Mouse (Mus musculus) forebrain, embryonic 15.5 days (tissue): ENCODE results near the gene Neo1. TPM values are rescaled to one million over a fixed set of nuclear protein-coding genes. Genes with fewer than 3 reads are reported as not detected.

Source experiments
- ATAC-seq: fragments of 200-750 bp; cut with Nextera tagmentation; replicated peaks from 2 replicates; pipeline ENCODE4 v1.8.0; 2017; ENCODE audit warnings: mild to moderate bottlenecking, moderate TSS enrichment, moderate library complexity
- H3K27ac ChIP-seq: fragments of 300-500 bp; sonication (generic); replicated peaks from 2 replicates; pipeline ENCODE4 v1.5.1; 2015; ENCODE audit warnings: mild to moderate bottlenecking, inconsistent platforms
- H3K27me3 ChIP-seq: fragments of 300-500 bp; sonication (generic); 2 replicates; pipeline ENCODE4 v1.6.1; 2015; ENCODE audit warnings: inconsistent platforms
- H3K36me3 ChIP-seq: fragments of 300-500 bp; sonication (generic); 2 replicates; pipeline ENCODE4 v1.6.1; 2015; ENCODE audit warnings: mild to moderate bottlenecking, inconsistent platforms
- H3K4me1 ChIP-seq: fragments of 300-500 bp; sonication (generic); 2 replicates; pipeline ENCODE4 v1.6.1; 2015; ENCODE audit warnings: inconsistent platforms
- H3K4me2 ChIP-seq: fragments of 300-500 bp; sonication (generic); replicated peaks from 2 replicates; pipeline ENCODE4 v1.6.1; 2015; ENCODE audit warnings: mild to moderate bottlenecking, inconsistent platforms
- H3K4me3 ChIP-seq: fragments of 300-500 bp; sonication (generic); 2 replicates; pipeline ENCODE4 v1.5.1; 2015; ENCODE audit warnings: mild to moderate bottlenecking, inconsistent platforms
- H3K9ac ChIP-seq: fragments of 300-500 bp; sonication (generic); replicated peaks from 2 replicates; pipeline ENCODE4 v1.6.1; 2015; ENCODE audit warnings: mild to moderate bottlenecking, inconsistent platforms
- H3K9me3 ChIP-seq: fragments of 300-500 bp; sonication (generic); 2 replicates; pipeline ENCODE4 v1.6.1; 2016; ENCODE audit warnings: inconsistent platforms
- WGBS: fragments of 180-500 bp; shearing (Covaris S2); methylation state at CpG from one replicate; pipeline ENCODE4 v1.1.7; 2015; ENCODE audit warnings: mixed read lengths; 5-methylcytosine and 5-hydroxymethylcytosine counted together
- polyA plus RNA-seq: library from polyadenylated mRNA; unstranded; fragments of >200 nt; fragmentation: Nextera tagmentation; extraction: Ambion mirVana; gene quantifications from 2 replicates; pipeline ENCODE4 v1.2.1, GENCODE M21; 2015

Gene Neo1
- polyA plus RNA-seq, 1 experiment from 2014 or later, result 59.7 TPM

DNA sequence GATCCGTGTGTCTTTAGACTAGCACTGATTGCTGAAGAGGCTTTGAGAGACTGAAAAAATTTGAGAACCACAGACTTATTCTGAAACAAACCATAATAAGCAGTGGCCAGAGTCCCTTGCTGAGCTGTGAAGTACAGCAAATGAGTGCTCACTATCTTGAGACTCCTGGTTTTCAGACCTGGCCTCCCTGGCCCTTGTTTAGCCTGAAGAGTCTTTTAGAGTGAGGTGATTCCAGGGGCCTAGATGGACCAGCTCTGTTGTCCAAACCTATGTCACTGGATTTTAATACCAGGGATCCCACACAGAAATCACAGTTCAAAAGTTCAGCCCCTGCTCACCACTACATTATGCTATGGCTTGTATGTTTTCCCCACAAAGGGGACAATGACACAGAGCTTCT lies 156.4 kb downstream of the Neo1 start:
- Histone ChIP-seq H3K27me3 (no peaks in the 10 kb centered on the region), H3K27ac (no peak overlapping the region), H3K9ac (no peak overlapping the region), H3K4me3 (no peak overlapping the region), H3K4me2 (no peak overlapping the region), H3K9me3 (no peaks in the 10 kb centered on the region), H3K36me3 (peaks cover 67% of the 10 kb centered on the region), H3K4me1 (no peaks in the 10 kb centered on the region)
- no peak for ATAC-seq
- 80% methylated on average over 1 of the region's 1 CpGs for WGBS

DNA sequence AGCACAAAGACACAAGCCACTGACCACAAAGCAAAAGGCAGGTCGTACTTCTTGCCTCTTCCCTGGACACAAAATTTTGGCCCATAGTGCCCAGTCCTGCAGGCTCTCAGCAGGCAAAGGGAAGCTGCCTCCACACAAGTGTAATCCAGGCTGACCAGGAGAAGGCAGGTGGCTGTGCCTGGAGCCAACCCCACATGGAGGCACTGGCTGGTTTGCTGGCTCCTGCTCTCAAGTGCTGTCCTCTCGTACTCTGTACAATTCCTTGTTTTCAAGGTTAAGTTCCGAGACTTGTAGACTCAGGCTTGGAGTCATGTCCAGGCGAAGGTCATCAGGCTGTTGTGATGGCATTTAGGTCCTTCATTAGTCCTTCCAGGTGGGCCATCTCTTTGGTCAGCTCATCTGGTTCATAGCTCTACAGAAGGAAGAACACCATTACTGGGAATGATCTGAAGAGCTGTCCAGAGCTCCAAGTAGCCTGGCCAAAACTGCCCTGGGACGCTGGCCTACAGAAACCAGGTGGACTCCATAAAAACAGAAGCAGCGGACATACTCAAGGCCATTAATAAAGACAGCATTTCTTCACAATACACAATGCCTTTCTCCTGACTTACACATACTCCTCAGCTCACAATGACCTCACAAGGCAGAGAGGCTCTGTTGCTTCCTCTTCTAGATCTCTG lies 159.2 kb downstream of the Neo1 start:
- no peak for ATAC-seq
- Histone ChIP-seq H3K4me3 (no peak overlapping the region), H3K9me3 (no peaks in the 10 kb centered on the region), H3K27me3 (no peaks in the 10 kb centered on the region), H3K4me2 (no peak overlapping the region), H3K9ac (no peak overlapping the region), H3K27ac (no peak overlapping the region), H3K36me3 (peaks cover 54% of the 10 kb centered on the region), H3K4me1 (no peaks in the 10 kb centered on the region)
- WGBS, result 95% methylated on average over 6 of the region's 6 CpGs

DNA sequence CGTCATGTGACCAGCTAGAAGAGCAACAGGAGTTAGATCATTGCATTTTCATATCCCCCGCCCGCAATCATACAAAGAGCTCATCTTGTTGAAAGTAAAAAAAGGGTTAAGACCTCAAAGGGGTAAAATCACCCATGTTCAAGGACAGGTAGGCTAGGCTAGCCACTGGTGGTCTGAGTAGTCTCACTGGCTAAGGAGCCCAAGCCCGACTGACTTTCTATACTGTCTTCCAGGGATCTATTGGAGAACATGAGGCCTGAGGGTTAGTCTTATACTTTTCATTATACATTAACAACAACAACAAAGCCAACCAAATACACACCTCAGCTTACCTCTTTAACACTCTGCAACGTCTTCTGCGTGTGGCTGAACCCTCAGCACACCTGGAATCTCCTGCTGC lies 160.8 kb downstream of the Neo1 start:
- no peak overlapping the region for H3K9ac ChIP-seq
- H3K36me3 ChIP-seq, result peaks cover 45% of the 10 kb centered on the region
- no peak overlapping the region for H3K4me2 ChIP-seq
- H3K4me1 ChIP-seq, result no peaks in the 10 kb centered on the region
- no peak overlapping the region for H3K27ac ChIP-seq
- ATAC-seq, result no peak
- H3K9me3 ChIP-seq, result no peaks in the 10 kb centered on the region
- H3K27me3 ChIP-seq, result no peaks in the 10 kb centered on the region
- 95% methylated on average over 6 of the region's 6 CpGs for WGBS
- no peak overlapping the region for H3K4me3 ChIP-seq

DNA sequence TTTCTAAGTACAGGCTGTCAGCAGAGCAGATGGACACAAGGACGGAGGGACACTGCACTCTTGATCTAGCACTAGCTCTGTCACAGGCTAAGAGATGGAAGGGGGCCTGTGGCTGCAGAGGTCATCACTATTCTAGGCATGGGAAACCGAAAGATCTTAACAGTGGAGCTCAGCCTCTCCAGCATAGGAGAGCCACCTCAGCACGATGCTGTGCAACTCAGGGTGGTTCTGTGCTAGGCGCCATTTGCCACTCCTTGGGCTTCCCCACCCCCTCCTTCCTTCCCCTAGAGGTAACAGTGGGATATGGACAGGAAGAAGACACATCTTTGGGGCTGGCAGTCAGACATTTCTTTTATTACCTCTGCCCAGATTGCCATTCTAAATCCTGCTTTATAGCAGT lies 161.9 kb downstream of the Neo1 start:
- Histone ChIP-seq H3K4me1 (no peaks in the 10 kb centered on the region), H3K4me3 (no peak overlapping the region), H3K27ac (no peak overlapping the region), H3K9ac (no peak overlapping the region), H3K9me3 (no peaks in the 10 kb centered on the region), H3K27me3 (no peaks in the 10 kb centered on the region), H3K36me3 (peaks cover 36% of the 10 kb centered on the region), H3K4me2 (no peak overlapping the region)
- no peak for ATAC-seq
- WGBS, result 86% methylated on average over 4 of the region's 4 CpGs

DNA sequence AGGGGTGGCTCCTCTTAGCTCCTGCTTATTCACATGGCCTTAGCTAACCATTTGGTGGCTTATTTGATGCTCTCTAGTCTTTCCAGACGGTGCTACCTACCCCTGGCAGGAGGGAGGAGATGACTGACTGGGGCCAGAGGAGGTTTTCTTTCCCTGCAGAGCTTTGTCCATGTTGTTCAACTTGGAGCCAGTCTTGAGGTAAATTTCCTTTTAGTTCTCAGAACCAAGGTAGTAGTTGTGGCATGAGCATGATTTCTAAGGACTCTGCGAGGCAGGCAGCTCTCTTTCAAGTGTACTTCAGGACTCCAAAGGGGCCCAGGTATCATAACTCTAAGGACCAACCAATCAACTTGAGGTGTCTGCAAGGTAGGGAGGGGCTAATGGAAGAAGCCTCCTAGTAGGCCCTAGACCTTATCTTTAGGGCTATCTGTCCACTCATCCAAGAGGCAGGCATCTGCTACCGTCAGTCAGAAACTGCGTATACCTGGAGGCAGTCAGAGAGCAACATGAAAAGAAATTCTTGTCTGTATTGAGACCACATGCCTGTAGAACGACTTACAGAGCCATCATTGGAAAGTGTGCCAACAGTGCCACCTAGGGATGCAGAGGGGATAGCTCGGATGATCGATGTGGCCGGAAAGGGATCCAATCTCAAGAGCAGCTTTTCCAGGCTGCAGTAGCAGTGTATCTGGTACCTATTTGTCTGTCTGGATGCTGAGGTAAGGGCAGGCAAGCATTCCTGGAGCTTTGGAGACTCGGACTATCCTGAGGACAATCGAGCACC lies 162.5 kb downstream of the Neo1 start:
- Histone ChIP-seq H3K4me1 (no peaks in the 10 kb centered on the region), H3K27me3 (no peaks in the 10 kb centered on the region), H3K9me3 (no peaks in the 10 kb centered on the region), H3K36me3 (peaks cover 33% of the 10 kb centered on the region), H3K4me2 (no peak overlapping the region), H3K9ac (no peak overlapping the region), H3K27ac (no peak overlapping the region), H3K4me3 (no peak overlapping the region)
- ATAC-seq, result no peak; the same call in 1 of the 2 replicates
- 52% methylated on average over 10 of the region's 10 CpGs for WGBS

DNA sequence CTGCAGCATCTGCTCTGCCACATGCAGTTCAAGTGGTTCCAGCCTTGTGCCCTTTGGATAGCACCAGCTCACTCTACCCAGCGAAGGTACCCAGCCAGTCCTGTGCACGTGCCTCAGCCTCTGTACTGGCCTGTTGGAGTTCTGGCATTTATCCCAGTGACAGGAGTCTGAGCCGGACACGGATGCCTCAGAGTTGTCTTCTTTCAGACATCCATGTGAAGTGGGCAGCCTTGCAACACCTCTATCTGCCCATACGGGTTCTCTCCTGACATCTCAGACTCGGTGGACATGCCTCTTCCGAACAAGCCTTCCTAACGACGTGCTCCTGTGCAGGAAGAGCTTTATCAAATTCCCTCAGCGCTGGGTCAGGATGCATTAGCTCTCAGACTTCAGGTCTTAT lies 165.1 kb downstream of the Neo1 start:
- Histone ChIP-seq H3K4me3 (no peak overlapping the region), H3K9ac (no peak overlapping the region), H3K4me1 (no peaks in the 10 kb centered on the region), H3K9me3 (no peaks in the 10 kb centered on the region), H3K27me3 (no peaks in the 10 kb centered on the region), H3K36me3 (peaks cover 11% of the 10 kb centered on the region), H3K4me2 (no peak overlapping the region), H3K27ac (no peak overlapping the region)
- whole genome bisulfite sequencing, result 82% methylated on average over 10 of the region's 10 CpGs
- no peak for ATAC-seq

DNA sequence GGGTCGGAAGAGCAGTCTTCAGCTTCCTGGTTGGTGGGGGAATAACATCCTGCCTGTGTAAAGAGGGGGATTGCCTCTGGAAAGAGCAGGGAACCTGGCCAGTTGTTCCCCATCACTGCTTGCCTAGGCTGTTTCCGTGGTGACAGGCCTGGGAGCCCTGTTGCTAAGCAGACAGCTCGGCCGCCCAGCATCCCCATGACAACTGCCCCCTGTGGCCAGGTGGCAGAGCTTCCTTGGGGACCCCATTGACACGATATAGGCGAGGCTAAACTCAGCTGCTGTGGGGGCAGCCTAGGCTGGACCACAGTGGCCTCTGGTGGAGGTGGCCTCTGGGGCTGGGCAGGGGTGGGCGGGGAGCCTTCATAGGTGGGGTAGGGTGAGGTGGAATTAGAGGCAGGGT lies 172.4 kb downstream of the Neo1 start:
- H3K4me2 ChIP-seq, result no peak overlapping the region
- H3K27ac ChIP-seq, result no peak overlapping the region
- WGBS, result 19% methylated on average over 7 of the region's 7 CpGs
- no peaks in the 10 kb centered on the region for H3K9me3 ChIP-seq
- H3K27me3 ChIP-seq, result no peaks in the 10 kb centered on the region
- H3K4me1 ChIP-seq, result peaks cover 6% of the 10 kb centered on the region
- peaks cover 1% of the 10 kb centered on the region; the same call in 1 of the 2 replicates for H3K36me3 ChIP-seq
- ATAC-seq, result 0 out of 2 replicates have a peak, but pooled peaks have one; percentile 23
- no peak overlapping the region for H3K9ac ChIP-seq
- H3K4me3 ChIP-seq, result no peak overlapping the region

DNA sequence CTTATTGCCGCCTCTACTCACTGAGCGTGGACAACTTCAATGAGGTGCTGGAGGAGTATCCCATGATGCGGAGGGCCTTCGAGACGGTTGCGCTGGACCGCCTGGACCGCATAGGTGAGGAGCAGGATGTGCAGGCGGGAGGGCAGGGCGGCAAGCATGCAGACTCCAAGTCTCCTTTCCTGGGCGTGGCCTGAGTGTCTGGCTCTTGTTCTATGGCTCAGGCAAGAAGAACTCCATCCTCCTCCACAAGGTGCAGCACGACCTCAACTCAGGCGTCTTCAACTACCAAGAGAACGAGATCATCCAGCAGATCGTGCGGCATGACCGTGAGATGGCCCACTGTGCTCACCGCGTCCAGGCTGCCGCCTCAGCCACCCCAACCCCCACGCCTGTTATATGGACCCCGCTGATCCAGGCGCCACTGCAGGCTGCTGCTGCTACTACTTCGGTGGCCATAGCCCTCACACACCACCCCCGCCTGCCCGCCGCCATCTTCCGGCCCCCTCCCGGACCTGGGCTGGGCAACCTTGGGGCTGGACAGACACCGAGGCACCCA lies 177.1 kb downstream of the Neo1 start:
- Histone ChIP-seq H3K36me3 (peaks cover 6% of the 10 kb centered on the region; the same call in 1 of the 2 replicates), H3K9me3 (no peaks in the 10 kb centered on the region), H3K4me2 (peak overlapping the region; percentile 22; the same call in 1 of the 2 replicates), H3K27ac (no peak overlapping the region), H3K27me3 (no peaks in the 10 kb centered on the region), H3K4me3 (no peak overlapping the region), H3K9ac (no peak overlapping the region), H3K4me1 (peaks cover 6% of the 10 kb centered on the region)
- WGBS, result 38% methylated on average over 30 of the region's 30 CpGs
- ATAC-seq, result no peak

DNA sequence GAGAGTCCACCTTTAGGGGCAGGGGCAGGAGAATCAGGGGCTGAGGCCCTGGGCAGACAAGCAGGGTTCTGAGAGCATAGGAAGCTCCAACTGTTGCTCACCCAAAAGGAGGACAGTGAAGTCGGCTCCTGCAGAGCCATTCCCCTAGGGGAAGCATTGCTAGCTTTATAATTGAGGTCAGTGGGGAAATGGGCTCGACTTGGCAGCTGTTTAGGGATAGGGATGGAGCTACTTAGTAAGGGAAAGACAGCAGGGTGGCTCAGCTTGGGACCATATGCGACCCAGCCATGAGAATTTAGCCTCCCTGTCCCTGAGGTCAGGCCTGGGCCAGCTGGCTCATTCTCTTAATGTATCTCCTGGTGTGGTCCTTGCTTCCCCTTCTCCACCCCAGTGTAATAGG lies 181.3 kb downstream of the Neo1 start:
- Histone ChIP-seq H3K36me3 (peaks cover 6% of the 10 kb centered on the region; the same call in 1 of the 2 replicates), H3K4me3 (no peak overlapping the region), H3K4me2 (no peak overlapping the region), H3K9ac (no peak overlapping the region), H3K27me3 (no peaks in the 10 kb centered on the region), H3K27ac (no peak overlapping the region), H3K9me3 (no peaks in the 10 kb centered on the region), H3K4me1 (peaks cover 3% of the 10 kb centered on the region; the same call in 1 of the 2 replicates)
- ATAC-seq, result no peak
- WGBS, result 61% methylated on average over 3 of the region's 3 CpGs

DNA sequence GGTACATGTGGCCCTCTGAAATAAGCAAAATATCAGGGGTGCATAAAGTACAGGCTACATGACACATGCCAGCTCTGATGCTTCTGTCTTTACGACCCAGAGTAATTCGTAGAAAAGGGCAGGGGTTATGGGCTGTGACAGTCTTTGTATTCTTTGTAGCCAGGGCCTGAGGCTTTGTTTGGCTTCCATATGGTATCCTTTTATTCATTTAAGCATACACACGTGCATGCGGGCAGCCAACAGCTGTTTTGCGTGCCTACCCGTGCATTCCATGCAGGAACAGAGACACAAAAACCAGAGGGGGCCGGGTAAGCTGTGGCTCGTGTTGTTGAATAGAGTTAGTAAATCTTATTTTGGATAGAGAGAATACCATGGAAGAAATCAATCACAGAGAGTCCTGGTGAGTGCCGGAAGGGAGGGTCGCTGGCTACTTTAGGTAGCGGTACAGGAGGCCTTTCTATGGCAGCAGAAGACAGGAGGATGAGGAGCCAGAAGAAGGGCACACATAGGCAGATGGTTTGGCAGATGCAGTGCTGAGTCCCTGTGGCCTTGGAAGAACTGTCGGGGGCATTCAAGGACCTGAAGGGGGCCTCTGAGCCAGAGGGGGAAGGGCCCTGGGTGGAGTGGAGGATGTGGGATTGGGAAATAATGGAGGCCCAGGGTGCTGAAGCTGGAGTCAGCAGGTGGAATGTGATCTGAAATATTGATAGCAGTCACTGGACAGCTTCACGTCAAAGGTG lies 186.5 kb downstream of the Neo1 start:
- Histone ChIP-seq H3K9ac (no peak overlapping the region), H3K4me2 (no peak overlapping the region), H3K27ac (no peak overlapping the region), H3K36me3 (no peaks in the 10 kb centered on the region), H3K27me3 (no peaks in the 10 kb centered on the region), H3K4me1 (peaks cover 7% of the 10 kb centered on the region; the same call in 1 of the 2 replicates), H3K4me3 (no peak overlapping the region), H3K9me3 (no peaks in the 10 kb centered on the region)
- WGBS, result 31% methylated on average over 13 of the region's 13 CpGs
- ATAC-seq, result no peak

DNA sequence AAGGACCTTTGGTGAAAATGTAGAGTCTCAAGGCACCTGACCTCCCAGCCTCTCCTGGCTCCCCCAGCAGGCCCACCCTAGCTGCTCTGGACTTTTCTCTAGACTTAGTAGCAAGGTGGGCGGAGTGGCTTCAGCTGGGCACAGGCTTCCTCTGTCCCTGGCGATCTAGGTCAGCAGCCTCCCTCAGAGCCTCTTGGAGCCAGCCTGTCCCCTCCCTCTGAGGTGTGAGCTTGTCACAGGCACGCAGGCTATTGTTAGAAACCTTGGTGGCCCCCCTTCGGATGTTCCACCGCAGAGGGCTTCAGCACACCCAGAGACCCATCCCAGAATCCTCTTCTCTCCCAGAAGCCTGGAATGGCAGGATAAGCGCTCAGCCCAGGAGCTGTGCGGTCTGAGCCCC lies 188.6 kb downstream of the Neo1 start:
- Histone ChIP-seq H3K36me3 (no peaks in the 10 kb centered on the region), H3K4me2 (no peak overlapping the region), H3K4me1 (peaks cover 7% of the 10 kb centered on the region; the same call in 1 of the 2 replicates), H3K27me3 (no peaks in the 10 kb centered on the region), H3K27ac (no peak overlapping the region), H3K9me3 (no peaks in the 10 kb centered on the region), H3K4me3 (no peak overlapping the region), H3K9ac (no peak overlapping the region)
- no peak for ATAC-seq
- WGBS, result 76% methylated on average over 7 of the region's 7 CpGs

DNA sequence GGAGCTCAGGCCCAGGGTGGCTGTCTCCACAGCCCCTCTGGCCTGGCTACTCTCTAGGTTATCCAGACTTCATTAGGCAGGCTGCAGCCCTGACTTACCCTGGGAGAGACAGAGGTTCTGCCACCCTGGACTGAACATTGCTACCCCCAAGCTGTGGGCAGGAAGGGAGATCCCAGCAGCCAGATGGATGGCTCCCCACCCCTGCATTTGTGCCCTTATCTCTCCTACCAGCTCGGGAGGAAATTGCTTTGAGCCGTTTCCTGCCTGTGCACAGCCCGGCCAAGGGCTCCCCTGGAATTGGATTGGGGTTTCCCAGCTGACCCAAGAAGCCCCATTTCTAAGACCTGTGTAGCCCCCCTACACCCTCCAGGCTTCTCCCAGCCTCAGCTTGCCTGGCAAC lies 189.2 kb downstream of the Neo1 start:
- Histone ChIP-seq H3K9ac (no peak overlapping the region), H3K27ac (no peak overlapping the region), H3K36me3 (no peaks in the 10 kb centered on the region), H3K4me3 (no peak overlapping the region), H3K4me2 (no peak overlapping the region), H3K9me3 (no peaks in the 10 kb centered on the region), H3K4me1 (peaks cover 7% of the 10 kb centered on the region; the same call in 1 of the 2 replicates), H3K27me3 (no peaks in the 10 kb centered on the region)
- no peak for ATAC-seq
- WGBS, result 83% methylated on average over 3 of the region's 3 CpGs
